Mouse (Mus musculus) kidney, postnatal 0 days (tissue): ENCODE data around the gene Cdc42se1. TPM values are rescaled to one million over a fixed set of nuclear protein-coding genes. Genes with fewer than 3 reads are reported as not detected.
A peak's percentile ranks its signal among the peaks of the same experiment; 100 is the strongest.

Experiments used
- ATAC-seq: fragments of 200-750 bp; cut with Nextera tagmentation; replicated peaks from 2 replicates; pipeline ENCODE4 v1.8.0; 2017; ENCODE audit warnings: low read depth, moderate number of reproducible peaks, moderate TSS enrichment, moderate library complexity; ENCODE audit not compliant: low FRiP score
- DNase-seq: peaks from one replicate; pipeline ENCODE4 v3.0.0-alpha.2; 2016; ENCODE audit warnings: low spot score
- H3K27ac ChIP-seq: fragments of 300-500 bp; sonication (generic); 2 replicates; pipeline ENCODE4 v1.5.1; 2014; ENCODE audit warnings: mild to moderate bottlenecking
- H3K27me3 ChIP-seq: fragments of 300-500 bp; sonication (generic); 2 replicates; pipeline ENCODE4 v1.6.1; 2014; ENCODE audit warnings: low read length, mixed read lengths; ENCODE audit not compliant: insufficient read depth
- H3K36me3 ChIP-seq: fragments of 300-500 bp; sonication (generic); 2 replicates; pipeline ENCODE4 v1.6.1; 2014; ENCODE audit warnings: low read length, mixed read lengths; ENCODE audit not compliant: insufficient read depth
- H3K4me1 ChIP-seq: fragments of 300-500 bp; sonication (generic); replicated peaks from 2 replicates; pipeline ENCODE4 v1.6.1; 2014; ENCODE audit warnings: antibody characterized with exemption, low read length, mixed read lengths; ENCODE audit not compliant: insufficient read depth
- H3K4me2 ChIP-seq: fragments of 300-500 bp; sonication (generic); 2 replicates; pipeline ENCODE4 v1.6.1; 2014; ENCODE audit warnings: mild to moderate bottlenecking, low read length, moderate library complexity, mixed read lengths
- H3K4me3 ChIP-seq: fragments of 300-500 bp; sonication (generic); replicated peaks from 2 replicates; pipeline ENCODE4 v1.5.1; 2014; ENCODE audit warnings: low read depth, low read length
- H3K9ac ChIP-seq: fragments of 300-500 bp; sonication (generic); 2 replicates; pipeline ENCODE4 v1.6.1; 2014; ENCODE audit warnings: low read depth, low read length
- H3K9me3 ChIP-seq: fragments of 300-500 bp; sonication (generic); replicated peaks from 2 replicates; pipeline ENCODE4 v1.6.1; 2016; ENCODE audit warnings: low read length, inconsistent platforms, mixed read lengths
- CTCF ChIP-seq: IDR thresholded peaks from 2 replicates; pipeline ENCODE4 v1.5.1; 2016; ENCODE audit warnings: antibody characterized with exemption, low read depth, mild to moderate bottlenecking, moderate library complexity
- WGBS: fragments of 180-500 bp; shearing (Covaris S2); extraction: QIAGEN DNeasy Blood & Tissue Kit; methylation state at CpG from one replicate; pipeline ENCODE4 v1.1.7; 2014; 5-methylcytosine and 5-hydroxymethylcytosine counted together
- polyA plus RNA-seq: library from polyadenylated mRNA; unstranded; fragments of >200 nt; fragmentation: Nextera tagmentation; extraction: Ambion mirVana; gene quantifications from 2 replicates; pipeline ENCODE4 v1.2.1, GENCODE M21; 2015

Cdc42se1 gene
- polyA plus RNA-seq, 1 experiment from 2014 or later: 102 TPM

DNA sequence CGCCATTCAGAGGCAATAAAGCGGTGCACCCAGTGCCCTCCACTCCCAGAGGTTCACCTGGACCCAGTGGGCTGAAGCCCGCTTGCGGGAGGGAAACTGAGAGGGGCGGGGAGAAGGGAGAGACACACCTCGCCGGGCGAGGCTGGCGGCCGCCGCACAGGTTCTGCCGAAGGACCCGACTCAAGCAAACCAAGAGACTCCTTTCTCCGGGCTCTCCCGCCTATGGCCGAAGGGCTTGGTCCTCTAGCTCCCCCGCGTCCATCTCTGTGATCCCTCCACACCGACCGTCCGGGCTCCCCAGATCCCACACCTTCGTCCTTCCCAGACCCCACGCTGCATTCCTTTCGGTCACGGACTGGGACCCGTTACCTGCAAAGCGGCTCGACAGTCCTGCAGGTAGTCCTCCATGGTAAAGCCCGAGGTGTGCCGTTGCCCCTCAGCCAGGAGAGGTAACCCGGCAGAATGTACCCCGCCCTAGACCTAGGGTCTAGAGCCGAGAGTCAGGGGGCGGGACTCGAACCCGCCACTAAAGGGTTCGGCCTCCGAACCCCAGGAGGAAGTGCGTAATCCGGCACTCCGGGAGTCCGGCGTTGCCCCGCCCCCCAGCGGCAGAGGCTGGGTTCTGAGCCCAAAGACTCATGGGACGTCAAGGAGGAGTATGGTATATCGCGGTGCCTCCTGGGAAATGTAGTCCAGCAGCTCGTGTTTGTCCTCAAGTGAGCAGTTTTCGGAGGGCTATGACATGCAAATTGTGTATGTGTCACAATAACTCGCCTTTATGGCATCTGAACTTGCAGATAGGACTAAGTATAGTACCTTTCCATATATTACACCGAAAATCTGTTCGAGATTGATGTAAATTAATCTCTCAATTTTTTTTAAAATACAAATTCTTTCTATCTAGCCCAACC lies 52.9 kb downstream of the Cdc42se1 start, which contains the start of the genes Mindy1 and Prune1:
TSS of gene Mindy1 (plus strand) at position 130 of the 911 bp plus-strand sequence.
TSS of gene Prune1 (minus strand) at position 861 of the 911 bp plus-strand sequence.
- Histone ChIP-seq H3K4me1 (peaks cover 20% of the 10 kb centered on the region), H3K27me3 (no peaks in the 10 kb centered on the region), H3K9ac (peak within 1 kb of the TSS; percentile 77), H3K9me3 (no peaks in the 10 kb centered on the region), H3K27ac (peak within 1 kb of the TSS; percentile 97), H3K4me2 (peak within 1 kb of the TSS; percentile 75), H3K36me3 (no peaks in the 10 kb centered on the region), H3K4me3 (peak within 1 kb of the TSS; percentile 58)
- DNase-seq: peak; percentile 99
- peak; percentile 61 for TF ChIP-seq CTCF
- peak; percentile 85 for ATAC-seq
- under 1% methylated on average over 53 of the region's 53 CpGs for WGBS

DNA sequence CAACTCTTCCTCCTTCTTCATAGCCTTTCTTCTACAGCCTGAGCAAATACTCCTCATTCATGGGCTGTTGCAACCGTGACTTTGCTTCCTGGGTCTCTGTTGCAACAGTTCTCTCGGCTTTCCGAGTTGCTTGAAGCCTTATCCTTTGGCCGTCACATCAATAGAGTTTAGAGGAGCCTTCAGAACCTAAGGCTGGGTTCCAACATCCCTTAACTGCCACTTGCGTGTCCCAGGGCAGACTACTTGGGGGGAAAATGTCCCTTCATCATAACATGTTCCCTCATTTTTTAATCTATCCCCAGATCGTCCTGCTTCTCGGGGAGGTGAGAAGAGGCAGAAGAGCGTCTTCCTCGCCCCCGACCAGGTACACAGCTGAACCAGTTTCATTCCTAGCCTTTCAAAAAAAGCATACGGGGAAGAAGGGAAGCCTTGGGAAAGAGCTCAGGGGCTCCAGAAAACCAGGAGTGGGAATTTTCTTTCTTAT lies 53.9 kb downstream of the Cdc42se1 start:
- H3K9ac ChIP-seq: peak overlapping the region; percentile 77
- H3K4me1 ChIP-seq: peaks cover 20% of the 10 kb centered on the region
- TF ChIP-seq CTCF: no peak
- H3K4me3 ChIP-seq: peak overlapping the region; percentile 58
- WGBS: 2% methylated on average over 11 of the region's 11 CpGs
- H3K27ac ChIP-seq: peak overlapping the region; percentile 97
- 0 out of 2 replicates have a peak, but pooled peaks cover 3% of the 10 kb centered on the region for H3K36me3 ChIP-seq
- no peaks in the 10 kb centered on the region for H3K27me3 ChIP-seq
- ATAC-seq (no peak), DNase-seq (peak; percentile 46)
- no peaks in the 10 kb centered on the region for H3K9me3 ChIP-seq
- H3K4me2 ChIP-seq: peak overlapping the region; percentile 75

DNA sequence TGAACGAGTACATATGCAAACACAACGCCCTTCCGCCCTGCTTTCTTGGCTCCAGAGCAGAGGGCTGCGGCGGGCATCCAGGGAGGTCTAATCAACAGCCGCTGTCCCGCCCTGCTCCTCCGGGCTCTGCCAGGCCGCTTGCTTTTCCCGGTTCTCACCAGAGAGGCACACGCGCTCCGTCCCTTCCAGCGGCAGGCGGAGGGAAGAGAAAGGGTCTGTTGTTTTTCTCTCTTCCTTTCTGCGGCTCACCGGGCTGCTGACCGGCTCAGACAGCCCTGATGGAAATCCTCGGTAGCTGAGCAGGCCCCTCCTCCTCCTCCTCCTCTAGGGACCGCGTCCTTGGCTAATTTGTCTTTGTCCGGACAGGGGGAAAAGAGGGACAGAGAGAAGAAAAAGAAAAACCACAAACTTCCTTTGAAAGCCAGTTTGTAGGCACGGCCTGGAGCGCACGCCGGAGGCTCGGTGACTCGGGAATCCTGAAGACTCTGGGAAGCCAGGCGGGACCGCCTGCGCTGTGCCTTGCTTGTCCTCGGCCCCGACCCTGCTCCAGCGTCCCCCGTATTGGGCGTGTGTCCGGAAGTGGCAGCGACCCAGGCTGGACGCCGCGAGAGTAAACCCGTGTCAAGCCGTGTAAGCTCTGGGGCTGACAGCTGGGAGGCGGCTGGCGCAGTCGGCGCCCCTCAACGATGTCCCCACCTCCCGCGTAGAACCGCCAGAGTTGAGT lies 54.5 kb downstream of the Cdc42se1 start:
- Histone ChIP-seq H3K9ac (peak overlapping the region; percentile 77), H3K9me3 (no peaks in the 10 kb centered on the region), H3K4me3 (peak overlapping the region; percentile 58), H3K4me2 (peak overlapping the region; percentile 75), H3K4me1 (peaks cover 20% of the 10 kb centered on the region), H3K27me3 (no peaks in the 10 kb centered on the region), H3K36me3 (peaks cover 6% of the 10 kb centered on the region; the same call in 1 of the 2 replicates), H3K27ac (peak overlapping the region; percentile 97)
- WGBS: under 1% methylated on average over 50 of the region's 51 CpGs
- ATAC-seq (peak; percentile 77), DNase-seq (peak; percentile 95)
- peak; percentile 37 for TF ChIP-seq CTCF

DNA sequence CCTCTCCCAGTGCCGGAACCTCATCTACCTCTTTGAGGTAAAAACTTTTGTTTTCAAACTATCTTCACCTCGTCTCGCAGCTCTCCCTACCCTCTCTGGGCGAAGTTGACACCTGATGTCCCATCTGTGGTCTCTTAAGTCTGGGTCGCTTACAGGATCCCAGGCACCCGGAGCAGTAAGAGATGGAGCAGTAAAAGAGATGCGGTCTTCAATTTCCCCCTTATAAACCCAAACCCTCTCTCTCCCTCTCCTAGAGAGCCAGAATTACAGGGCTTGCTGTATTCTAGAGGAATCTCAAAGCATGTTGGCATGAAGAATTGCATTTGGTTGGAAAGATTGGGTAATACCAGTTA lies 55.0 kb downstream of the Cdc42se1 start:
- Histone ChIP-seq H3K4me3 (peak overlapping the region; percentile 58), H3K27me3 (no peaks in the 10 kb centered on the region), H3K9me3 (no peaks in the 10 kb centered on the region), H3K36me3 (peaks cover 11% of the 10 kb centered on the region; the same call in 1 of the 2 replicates), H3K27ac (peak overlapping the region; percentile 97), H3K4me1 (peaks cover 20% of the 10 kb centered on the region), H3K4me2 (peak overlapping the region; percentile 75), H3K9ac (peak overlapping the region; percentile 77)
- TF ChIP-seq CTCF: no peak
- WGBS: under 1% methylated on average over 7 of the region's 7 CpGs
- DNase-seq (no peak), ATAC-seq (no peak)

DNA sequence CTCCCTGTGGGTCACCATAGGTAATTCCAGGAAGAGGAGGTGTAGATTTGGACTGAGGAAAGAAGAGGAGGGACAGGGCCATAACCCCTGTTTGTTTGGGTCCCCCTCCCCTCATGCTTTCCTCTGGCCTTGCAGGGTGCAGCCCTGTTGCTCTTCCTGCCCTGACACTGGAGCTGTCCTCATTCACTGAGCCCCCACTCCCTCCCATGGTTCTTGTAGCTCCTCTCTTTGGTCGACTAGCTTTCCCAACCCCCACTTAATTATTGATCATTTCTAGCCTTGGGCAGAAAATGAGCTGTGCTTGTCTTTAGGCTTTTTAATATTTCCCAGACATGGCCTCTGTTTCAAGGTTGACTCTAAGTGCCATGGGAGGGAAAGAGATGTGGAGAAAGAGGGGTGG lies 55.5 kb downstream of the Cdc42se1 start:
- ATAC-seq (no peak), DNase-seq (no peak)
- Histone ChIP-seq H3K4me3 (peak overlapping the region; percentile 58), H3K27me3 (no peaks in the 10 kb centered on the region), H3K36me3 (peaks cover 15% of the 10 kb centered on the region; the same call in 1 of the 2 replicates), H3K27ac (peak overlapping the region; percentile 97), H3K9me3 (no peaks in the 10 kb centered on the region), H3K4me1 (peaks cover 20% of the 10 kb centered on the region), H3K9ac (peak overlapping the region; percentile 77), H3K4me2 (peak overlapping the region; percentile 75)
- TF ChIP-seq CTCF: no peak
- 13% methylated on average over 1 of the region's 1 CpGs for WGBS
